Mouse (Mus musculus): ENCODE results near the gene Prok2. TPM values are rescaled to one million over a fixed set of nuclear protein-coding genes. Genes with fewer than 3 reads are reported as not detected.

Gene Prok2
- total RNA-seq (2014; fragmentation: Nextera tagmentation) (not detected in 2 replicates), total RNA-seq (2017) (not detected in 2 replicates)

- ATAC-seq (replicated peaks; ENCODE audit: low FRiP score, low TSS enrichment, poor library complexity, severe bottlenecking) = no peak
Observed at GRCm38 (mm10) chr6:99725971-99726561, at the start of gene Prok2. Gene Prok2, minus strand, starts transcription at chr6:99726392.

GRCm38 (mm10) chr6:99774680-99775079, 48.5 kb upstream of the Prok2 start:
- ATAC-seq (replicated peaks; ENCODE audit: low FRiP score, low TSS enrichment, poor library complexity, severe bottlenecking) = no peak

GRCm38 (mm10) chr6:99768495-99768894, 42.3 kb upstream of the Prok2 start:
- no peak for ATAC-seq (replicated peaks; ENCODE audit: low FRiP score, low TSS enrichment, poor library complexity, severe bottlenecking)

GRCm38 (mm10) chr6:99764916-99765315, 38.7 kb upstream of the Prok2 start:
- no peak for ATAC-seq (replicated peaks; ENCODE audit: low FRiP score, low TSS enrichment, poor library complexity, severe bottlenecking)

GRCm38 (mm10) chr6:99762069-99762985, 36.1 kb upstream of the Prok2 start:
- ATAC-seq (replicated peaks; ENCODE audit: low FRiP score, low TSS enrichment, poor library complexity, severe bottlenecking) = no peak

GRCm38 (mm10) chr6:99756105-99756504, 29.9 kb upstream of the Prok2 start:
- ATAC-seq (replicated peaks; ENCODE audit: low FRiP score, low TSS enrichment, poor library complexity, severe bottlenecking) = no peak

GRCm38 (mm10) chr6:99751308-99751707, 25.1 kb upstream of the Prok2 start:
- ATAC-seq (replicated peaks; ENCODE audit: low FRiP score, low TSS enrichment, poor library complexity, severe bottlenecking) = no peak

GRCm38 (mm10) chr6:99746275-99746674, 20.1 kb upstream of the Prok2 start:
- no peak for ATAC-seq (replicated peaks; ENCODE audit: low FRiP score, low TSS enrichment, poor library complexity, severe bottlenecking)

- no peak for ATAC-seq (replicated peaks; ENCODE audit: low FRiP score, low TSS enrichment, poor library complexity, severe bottlenecking)
Observed at GRCm38 (mm10) chr6:99742866-99743265, 16.7 kb upstream of the Prok2 start.

GRCm38 (mm10) chr6:99734666-99735065, 8.5 kb upstream of the Prok2 start:
- no peak for ATAC-seq (replicated peaks; ENCODE audit: low FRiP score, low TSS enrichment, poor library complexity, severe bottlenecking)

GRCm38 (mm10) chr6:99732673-99733072, 6.5 kb upstream of the Prok2 start:
- no peak for ATAC-seq (replicated peaks; ENCODE audit: low FRiP score, low TSS enrichment, poor library complexity, severe bottlenecking)

GRCm38 (mm10) chr6:99731926-99732325, 5.7 kb upstream of the Prok2 start:
- no peak for ATAC-seq (replicated peaks; ENCODE audit: low FRiP score, low TSS enrichment, poor library complexity, severe bottlenecking)

- ATAC-seq (replicated peaks; ENCODE audit: low FRiP score, low TSS enrichment, poor library complexity, severe bottlenecking) = no peak
Observed at GRCm38 (mm10) chr6:99729853-99730252, 3.7 kb upstream of the Prok2 start.

GRCm38 (mm10) chr6:99726576-99727303, 548 bp upstream of the Prok2 start:
- ATAC-seq (replicated peaks; ENCODE audit: low FRiP score, low TSS enrichment, poor library complexity, severe bottlenecking) = no peak

GRCm38 (mm10) chr6:99722390-99722789, 3.8 kb downstream of the Prok2 start:
- no peak for ATAC-seq (replicated peaks; ENCODE audit: low FRiP score, low TSS enrichment, poor library complexity, severe bottlenecking)

GRCm38 (mm10) chr6:99721032-99721431, 5.2 kb downstream of the Prok2 start:
- no peak for ATAC-seq (replicated peaks; ENCODE audit: low FRiP score, low TSS enrichment, poor library complexity, severe bottlenecking)

GRCm38 (mm10) chr6:99715913-99716312, 10.3 kb downstream of the Prok2 start:
- no peak for ATAC-seq (replicated peaks; ENCODE audit: low FRiP score, low TSS enrichment, poor library complexity, severe bottlenecking)

GRCm38 (mm10) chr6:99715191-99715590, 11.0 kb downstream of the Prok2 start:
- ATAC-seq (replicated peaks; ENCODE audit: low FRiP score, low TSS enrichment, poor library complexity, severe bottlenecking) = no peak

- no peak for ATAC-seq (replicated peaks; ENCODE audit: low FRiP score, low TSS enrichment, poor library complexity, severe bottlenecking)
Observed at GRCm38 (mm10) chr6:99713256-99713655, 12.9 kb downstream of the Prok2 start.

- no peak for ATAC-seq (replicated peaks; ENCODE audit: low FRiP score, low TSS enrichment, poor library complexity, severe bottlenecking)
Observed at GRCm38 (mm10) chr6:99711576-99712101, 14.6 kb downstream of the Prok2 start.

Data from megakaryocyte-erythroid progenitor cell, adult 5-6 weeks (primary cell).